Mouse (Mus musculus) splenic B cell, adult 2 months (primary cell): ENCODE measurements around the gene Gabarap.
A peak's percentile ranks its signal among the peaks of the same experiment; 100 is the strongest.

Experiments
- DNase-seq: peaks from one replicate; pipeline ENCODE4 v3.0.0-alpha.2; 2011; ENCODE audit warnings: low read depth, low spot score
- H3K27me3 ChIP-seq: 2 replicates; pipeline ENCODE4 v1.6.1; 2012; ENCODE audit warnings: mild to moderate bottlenecking, low read length, moderate library complexity, mixed read lengths; ENCODE audit not compliant: control insufficient read depth, poor library complexity, insufficient read depth, severe bottlenecking
- H3K36me3 ChIP-seq: 2 replicates; pipeline ENCODE4 v1.6.1; 2012; ENCODE audit warnings: mild to moderate bottlenecking, low read length, moderate library complexity, mixed read lengths; ENCODE audit not compliant: control insufficient read depth, poor library complexity, insufficient read depth, severe bottlenecking

Gabarap gene

DNA sequence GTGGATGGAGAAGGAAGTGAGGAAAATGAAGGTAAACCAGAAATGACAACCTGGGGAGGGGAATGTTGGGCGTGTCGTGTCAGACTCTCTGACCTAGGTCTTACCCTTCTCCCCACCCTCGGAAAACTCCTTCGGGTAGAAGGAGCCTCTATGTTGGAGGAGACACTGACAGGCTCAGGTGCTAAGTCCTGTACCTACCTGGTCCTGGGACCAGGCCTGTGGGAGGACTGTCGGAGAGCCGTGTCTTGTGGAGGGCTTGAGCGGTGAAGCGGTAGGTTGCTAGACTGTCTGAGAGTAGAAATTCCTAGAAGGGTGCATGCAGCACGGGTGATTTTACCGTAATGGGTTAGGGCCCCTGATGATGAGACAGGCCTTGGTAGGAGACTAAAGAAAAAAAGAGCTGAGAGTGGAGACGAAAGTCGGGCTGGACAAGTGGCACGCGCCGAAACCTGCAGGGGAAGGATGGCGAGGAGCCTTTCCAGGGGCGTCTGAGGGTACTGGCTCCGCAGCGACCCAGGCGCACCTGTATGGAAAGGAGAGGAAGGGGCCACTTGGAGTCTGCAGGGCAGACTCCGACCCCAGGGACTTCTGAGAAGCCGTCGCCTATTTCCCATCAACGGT is 26.2 kb upstream of the Gabarap start, which contains the start of gene Cldn7:
Gene Cldn7 (plus strand): TSS at position 130 of the 621 bp plus-strand sequence.
- no peak for DNase-seq
- no peaks in the 10 kb centered on the region; the same call in 1 of the 2 replicates for H3K27me3 ChIP-seq
- H3K36me3 ChIP-seq, result no peaks in the 10 kb centered on the region; the same call in 1 of the 2 replicates

DNA sequence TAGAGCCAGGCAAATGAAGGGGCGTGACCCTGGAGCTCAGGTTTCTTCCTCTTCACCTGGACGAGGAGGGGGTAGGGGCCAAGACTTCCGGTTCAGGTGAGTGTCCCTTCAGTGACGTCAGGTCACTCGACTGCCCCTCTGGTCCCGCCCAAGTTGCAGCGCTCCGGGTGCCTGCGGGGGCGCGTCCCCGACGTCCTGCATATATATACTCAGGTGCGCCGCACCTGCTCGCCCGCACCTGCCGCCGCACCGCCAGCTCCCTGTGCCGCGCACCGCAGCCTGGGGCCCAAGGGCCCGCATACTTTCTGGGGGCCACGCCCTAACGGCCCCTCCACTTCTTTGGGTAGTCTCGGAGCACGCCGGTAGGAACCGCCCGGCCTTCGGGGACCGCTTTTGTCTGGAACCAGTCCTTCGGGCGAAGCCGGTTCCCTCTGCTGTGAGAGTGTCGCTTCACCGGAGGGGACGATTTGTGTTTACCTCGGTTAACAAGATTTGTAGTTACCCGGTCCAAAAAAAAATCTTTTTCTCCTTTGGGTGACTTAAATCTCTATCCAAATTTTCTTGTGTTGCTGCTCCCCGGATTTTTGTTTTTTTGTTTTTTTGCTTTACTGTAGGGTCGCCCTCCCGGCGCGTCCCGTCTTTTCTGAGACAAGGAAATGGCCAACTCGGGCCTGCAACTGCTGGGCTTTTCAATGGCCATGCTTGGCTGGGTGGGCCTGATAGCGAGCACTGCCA is 25.5 kb upstream of the Gabarap start:
- peak; percentile 36 for DNase-seq
- no peaks in the 10 kb centered on the region; the same call in 1 of the 2 replicates for H3K36me3 ChIP-seq
- no peaks in the 10 kb centered on the region; the same call in 1 of the 2 replicates for H3K27me3 ChIP-seq

DNA sequence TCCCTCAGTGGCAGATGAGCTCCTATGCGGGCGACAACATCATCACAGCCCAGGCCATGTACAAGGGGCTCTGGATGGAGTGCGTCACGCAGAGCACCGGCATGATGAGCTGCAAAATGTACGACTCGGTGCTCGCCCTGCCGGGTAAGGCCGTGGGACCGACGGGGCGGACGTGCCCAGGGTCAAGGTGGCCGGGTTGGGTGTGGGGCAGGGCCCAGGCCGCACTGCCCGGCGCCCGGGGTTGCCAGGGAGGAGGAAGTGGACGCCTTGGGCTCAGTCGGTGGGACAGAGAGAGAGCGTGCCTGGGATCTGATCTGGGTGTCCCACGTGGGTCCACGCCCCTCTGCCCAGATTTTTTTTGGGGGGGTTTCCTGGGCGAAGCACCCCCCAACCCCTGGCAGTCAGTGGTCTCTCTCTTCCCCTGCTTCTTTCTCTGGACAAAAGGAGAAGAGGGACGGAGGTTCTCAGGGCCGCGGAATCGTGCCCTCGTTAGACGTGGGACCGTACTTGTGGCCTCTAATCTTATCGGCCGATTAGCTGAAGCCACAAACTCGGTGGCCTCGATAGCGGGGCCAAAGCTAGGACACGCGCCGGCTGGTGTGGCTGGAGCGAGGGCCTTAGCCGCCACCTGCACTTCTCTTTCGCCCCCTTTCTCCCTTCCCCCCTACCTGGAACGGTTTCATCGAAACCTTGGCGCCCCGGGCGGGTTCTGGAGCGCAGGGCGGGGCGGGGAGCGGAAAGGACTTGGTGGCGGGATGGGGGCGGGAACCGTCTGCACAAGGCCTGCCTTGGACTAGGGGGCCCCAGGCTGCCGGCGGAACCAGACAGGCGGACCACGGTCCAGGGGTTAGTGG is 24.7 kb upstream of the Gabarap start:
- Histone ChIP-seq H3K36me3 (no peaks in the 10 kb centered on the region; the same call in 1 of the 2 replicates), H3K27me3 (no peaks in the 10 kb centered on the region; the same call in 1 of the 2 replicates)
- DNase-seq, result peak; percentile 32

DNA sequence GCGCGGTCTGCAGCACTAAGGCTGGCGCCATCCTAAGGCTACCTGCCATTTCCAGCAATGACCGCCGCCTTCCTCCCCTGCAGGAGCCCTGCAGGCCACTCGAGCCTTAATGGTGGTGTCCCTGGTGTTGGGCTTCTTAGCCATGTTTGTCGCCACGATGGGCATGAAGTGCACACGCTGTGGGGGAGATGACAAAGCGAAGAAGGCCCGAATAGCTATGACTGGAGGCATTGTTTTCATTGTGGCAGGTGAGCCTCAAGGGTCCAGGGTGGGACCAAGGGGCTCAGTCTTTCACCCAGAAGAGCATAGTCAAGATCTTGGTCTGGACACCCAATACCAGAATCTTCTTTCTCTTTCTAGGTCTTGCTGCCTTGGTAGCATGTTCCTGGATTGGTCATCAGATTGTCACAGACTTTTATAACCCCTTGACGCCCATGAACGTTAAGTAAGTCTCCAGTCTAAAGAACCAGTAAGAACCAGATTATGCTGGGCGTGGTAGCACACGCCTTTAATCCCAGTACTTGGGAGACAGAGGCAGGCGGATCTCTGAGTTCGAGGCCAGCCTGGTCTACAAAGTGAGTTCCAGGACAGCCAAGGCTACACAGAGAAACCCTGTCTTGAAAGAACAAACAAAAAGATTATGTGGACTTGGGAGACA is 24.0 kb upstream of the Gabarap start:
- DNase-seq, result no peak
- no peaks in the 10 kb centered on the region; the same call in 1 of the 2 replicates for H3K36me3 ChIP-seq
- H3K27me3 ChIP-seq, result no peaks in the 10 kb centered on the region

DNA sequence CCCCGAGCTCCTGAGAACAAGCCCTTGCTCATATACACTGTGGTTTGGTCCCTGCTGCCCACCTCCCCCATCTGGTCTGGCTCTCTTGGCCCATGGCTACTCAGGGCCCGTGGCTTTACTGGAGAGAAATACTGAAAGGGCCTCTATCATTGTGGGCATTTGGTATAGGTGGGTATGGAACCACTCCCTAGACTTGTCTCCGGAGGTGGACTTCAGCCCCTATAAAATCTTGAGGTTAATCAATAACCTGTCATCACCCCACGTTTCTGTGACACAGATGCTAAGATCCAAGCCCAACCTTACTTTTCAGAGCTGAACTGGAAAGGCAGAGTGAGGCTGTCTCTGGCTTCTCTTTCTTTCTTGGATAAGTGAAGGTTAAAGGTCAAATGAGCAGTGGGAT is 22.1 kb upstream of the Gabarap start:
- Histone ChIP-seq H3K36me3 (no peaks in the 10 kb centered on the region; the same call in 1 of the 2 replicates), H3K27me3 (no peaks in the 10 kb centered on the region)
- DNase-seq, result no peak

DNA sequence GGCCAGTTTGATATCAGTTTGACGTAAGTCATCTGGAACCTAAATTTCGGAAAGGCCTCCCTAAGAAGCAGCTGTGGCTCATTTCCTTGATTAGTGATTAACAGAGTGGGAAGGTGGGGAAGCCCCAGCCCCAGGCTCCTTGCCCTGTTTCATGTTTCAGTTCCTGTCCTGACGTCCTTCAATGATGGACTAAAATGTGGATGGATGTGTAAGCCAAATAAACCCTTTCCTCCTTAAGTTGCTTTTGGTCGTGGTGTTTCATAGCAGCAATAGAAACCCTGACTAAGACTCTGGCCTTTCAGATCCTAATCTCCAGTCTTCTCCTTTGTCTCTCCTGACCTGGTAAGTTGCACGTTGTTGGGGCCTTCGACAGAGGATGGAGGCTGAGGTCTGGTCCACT is 20.7 kb upstream of the Gabarap start:
- Histone ChIP-seq H3K27me3 (no peaks in the 10 kb centered on the region), H3K36me3 (peaks cover 4% of the 10 kb centered on the region; the same call in 1 of the 2 replicates)
- DNase-seq, result peak; percentile 47

DNA sequence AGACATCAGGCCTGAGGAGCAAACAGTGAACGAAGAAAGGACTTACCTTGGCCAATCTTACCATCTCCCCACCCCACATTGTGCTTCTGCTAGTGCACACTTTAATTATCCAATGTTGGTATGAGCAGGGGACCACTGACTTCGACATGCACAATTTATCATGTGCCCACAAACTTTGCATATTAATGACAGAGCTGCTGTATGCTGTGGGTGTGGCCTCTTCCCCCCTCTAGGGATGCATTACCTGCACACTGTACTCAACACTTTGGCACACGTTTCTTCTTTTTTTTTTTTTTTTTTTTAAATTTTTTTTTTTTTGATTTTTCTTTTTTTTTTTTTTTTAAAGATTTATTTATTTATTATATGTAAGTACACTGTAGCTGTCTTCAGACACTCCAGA is 20.2 kb upstream of the Gabarap start:
- Histone ChIP-seq H3K27me3 (no peaks in the 10 kb centered on the region), H3K36me3 (peaks cover 6% of the 10 kb centered on the region; the same call in 1 of the 2 replicates)
- peak; percentile 51 for DNase-seq

DNA sequence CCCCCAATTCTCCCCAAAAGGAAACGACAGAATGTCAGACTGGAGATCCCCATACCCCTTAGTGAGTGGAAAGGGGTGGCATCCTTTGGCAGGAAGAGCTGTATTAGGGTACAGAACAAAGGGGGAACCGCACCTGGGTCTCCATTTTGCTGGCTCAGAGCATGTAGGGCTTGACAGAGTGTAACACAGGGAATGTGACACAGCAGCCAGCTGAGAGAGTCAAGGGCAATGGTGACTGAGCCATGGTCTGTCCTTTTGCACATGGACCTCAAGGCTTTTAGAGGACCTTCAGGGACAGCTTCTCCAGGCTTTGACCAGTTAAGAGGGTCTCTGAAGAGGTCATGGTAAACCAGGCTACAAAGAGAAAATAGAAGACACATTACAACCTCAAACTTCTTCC is 16.0 kb upstream of the Gabarap start:
- Histone ChIP-seq H3K27me3 (no peaks in the 10 kb centered on the region; the same call in 1 of the 2 replicates), H3K36me3 (peaks cover 9% of the 10 kb centered on the region; the same call in 1 of the 2 replicates)
- no peak for DNase-seq

DNA sequence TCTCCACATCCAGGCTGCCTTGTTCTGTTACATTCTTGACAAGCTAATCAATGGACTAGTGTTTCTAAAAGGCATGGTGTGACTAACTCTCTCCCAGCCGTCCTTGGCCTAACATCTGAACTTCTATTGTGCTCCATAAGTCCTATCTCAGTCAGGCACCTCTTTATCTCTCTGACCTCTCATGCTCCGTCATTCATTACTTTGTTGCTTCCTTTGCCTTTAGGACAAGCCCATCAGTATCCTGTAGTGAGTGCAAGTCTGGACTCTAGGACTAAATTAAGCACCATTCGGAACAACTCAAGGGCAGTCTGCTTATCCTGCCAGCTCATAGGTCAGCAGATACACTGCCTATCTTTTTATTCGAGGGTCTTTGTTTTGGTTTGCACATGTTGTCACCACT is 14.7 kb upstream of the Gabarap start:
- Histone ChIP-seq H3K27me3 (no peaks in the 10 kb centered on the region; the same call in 1 of the 2 replicates), H3K36me3 (peaks cover 9% of the 10 kb centered on the region; the same call in 1 of the 2 replicates)
- DNase-seq, result no peak

DNA sequence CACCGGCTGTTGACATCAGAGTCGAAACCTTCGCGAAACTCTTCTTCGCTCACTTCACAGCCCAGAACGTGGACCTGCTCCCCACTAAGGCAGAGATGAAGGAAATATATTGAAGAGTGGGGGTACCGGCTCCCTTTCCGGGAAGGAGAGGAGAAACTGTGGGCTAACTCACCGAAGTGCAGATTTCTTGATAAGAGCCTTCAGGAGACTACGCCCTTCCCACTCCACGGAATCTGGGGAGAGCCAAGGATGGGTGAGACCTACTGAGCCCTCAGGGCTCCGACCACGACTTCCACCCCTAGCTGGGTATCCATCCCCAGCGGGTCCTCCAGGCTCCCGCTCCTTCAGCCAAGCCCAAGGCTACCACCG is 11.1 kb upstream of the Gabarap start:
- DNase-seq, result no peak
- Histone ChIP-seq H3K36me3 (peaks cover 13% of the 10 kb centered on the region), H3K27me3 (no peaks in the 10 kb centered on the region; the same call in 1 of the 2 replicates)

DNA sequence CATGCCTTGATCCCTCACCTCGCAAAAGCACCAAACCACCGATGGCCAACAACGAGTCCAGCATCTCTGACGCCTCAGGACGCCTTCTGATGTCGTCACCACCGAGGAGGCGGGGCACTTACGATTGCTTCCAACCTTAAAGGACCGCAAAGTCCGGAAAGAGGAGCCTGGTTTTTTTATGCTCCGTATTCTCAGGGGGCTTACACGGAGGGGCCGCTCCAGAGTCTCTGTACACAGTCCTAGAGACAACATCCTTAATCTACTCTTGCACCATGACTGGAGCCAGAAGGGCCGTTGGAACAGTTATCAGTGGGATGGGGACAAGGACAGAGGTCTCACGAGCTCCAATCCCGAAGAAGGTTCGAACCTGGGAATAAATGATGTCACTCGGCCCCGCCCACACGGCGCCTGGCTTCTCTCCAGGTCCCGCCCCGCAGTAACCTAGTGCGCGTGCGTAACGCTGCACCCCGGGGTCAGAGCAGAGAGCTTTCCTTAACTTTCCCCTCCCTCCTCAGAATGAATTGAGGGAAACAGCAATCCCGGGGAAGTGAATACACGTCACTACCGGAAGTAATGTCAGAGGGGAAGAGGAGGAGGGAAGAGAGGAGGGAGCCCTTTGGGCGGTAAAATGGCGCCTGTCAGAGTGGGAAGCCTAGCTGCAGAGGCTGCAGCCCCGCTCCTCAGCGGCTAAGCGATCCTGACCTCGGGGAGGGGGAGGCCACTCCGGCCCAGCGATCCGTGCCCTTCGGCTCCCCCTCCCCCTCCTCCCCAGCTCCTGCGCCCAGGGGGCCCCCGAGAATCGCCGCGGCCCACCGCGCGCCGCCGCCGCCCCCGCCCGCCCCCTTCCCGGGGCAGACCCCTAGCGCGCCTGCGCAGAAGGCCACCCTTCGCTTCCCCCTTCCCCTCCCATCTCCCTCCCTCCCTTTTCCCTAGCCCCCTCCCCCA is 10.5 kb upstream of the Gabarap start:
- Histone ChIP-seq H3K27me3 (no peaks in the 10 kb centered on the region; the same call in 1 of the 2 replicates), H3K36me3 (peaks cover 11% of the 10 kb centered on the region)
- peak; percentile 90 for DNase-seq

DNA sequence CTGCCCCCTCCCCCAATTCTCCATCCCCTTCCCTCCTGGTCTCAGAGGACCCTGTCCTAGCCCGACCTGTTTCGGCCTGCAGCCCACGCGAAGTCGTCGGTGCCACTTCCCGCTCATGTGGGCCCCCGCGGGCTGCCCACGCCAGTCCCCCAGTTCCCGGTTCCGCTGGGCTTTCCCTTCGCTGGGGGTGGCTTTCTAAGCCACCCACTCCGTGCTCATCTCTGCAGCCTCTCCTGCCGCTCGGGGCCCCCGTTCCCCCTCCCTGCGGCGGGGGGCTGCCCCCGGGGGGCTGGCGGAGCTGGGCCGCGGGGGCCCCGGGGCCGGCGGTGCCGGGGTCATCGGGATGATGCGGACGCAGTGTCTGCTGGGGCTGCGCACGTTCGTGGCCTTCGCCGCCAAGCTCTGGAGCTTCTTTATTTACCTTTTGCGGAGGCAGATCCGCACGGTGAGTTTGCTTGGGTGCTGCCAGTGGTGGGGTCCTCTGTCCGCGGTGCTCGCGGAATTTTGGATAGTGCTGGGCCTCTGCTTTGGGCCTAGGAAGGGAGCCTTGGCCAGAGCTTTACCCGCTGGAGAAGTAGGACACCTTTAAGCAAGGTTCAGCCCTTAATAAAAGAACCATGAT is 9.7 kb upstream of the Gabarap start, which contains the start of gene Ctdnep1:
Gene Ctdnep1 (plus strand): TSS at position 16 of the 622 bp plus-strand sequence.
- peaks cover 11% of the 10 kb centered on the region for H3K36me3 ChIP-seq
- DNase-seq, result no peak
- no peaks in the 10 kb centered on the region; the same call in 1 of the 2 replicates for H3K27me3 ChIP-seq

DNA sequence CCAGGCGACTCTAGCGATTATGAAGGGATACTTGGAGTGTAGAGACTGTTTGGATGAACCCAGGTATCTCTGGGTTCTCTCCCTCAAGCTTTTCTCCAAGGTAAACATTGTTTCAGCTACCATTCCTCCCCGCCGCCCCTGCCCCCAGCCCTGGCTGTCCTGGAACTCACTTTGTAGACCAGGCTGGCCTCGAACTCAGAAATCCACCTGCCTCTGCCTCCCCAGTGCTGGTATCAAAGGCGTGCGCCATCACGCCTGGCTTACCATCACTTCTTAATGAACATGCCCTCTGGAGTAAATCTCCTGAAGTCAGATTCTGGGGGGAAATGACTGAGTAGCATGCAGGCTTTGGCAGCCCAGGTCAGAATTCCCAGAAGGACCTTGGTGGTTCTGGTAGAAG is 8.7 kb upstream of the Gabarap start, which contains the start of gene Elp5:
Gene Elp5 (minus strand): TSS at position 293 of the 400 bp plus-strand sequence.
- no peak for DNase-seq
- Histone ChIP-seq H3K36me3 (peaks cover 12% of the 10 kb centered on the region), H3K27me3 (no peaks in the 10 kb centered on the region; the same call in 1 of the 2 replicates)
